Mouse (Mus musculus): ENCODE measurements around the gene AL731706.2.

DNA sequence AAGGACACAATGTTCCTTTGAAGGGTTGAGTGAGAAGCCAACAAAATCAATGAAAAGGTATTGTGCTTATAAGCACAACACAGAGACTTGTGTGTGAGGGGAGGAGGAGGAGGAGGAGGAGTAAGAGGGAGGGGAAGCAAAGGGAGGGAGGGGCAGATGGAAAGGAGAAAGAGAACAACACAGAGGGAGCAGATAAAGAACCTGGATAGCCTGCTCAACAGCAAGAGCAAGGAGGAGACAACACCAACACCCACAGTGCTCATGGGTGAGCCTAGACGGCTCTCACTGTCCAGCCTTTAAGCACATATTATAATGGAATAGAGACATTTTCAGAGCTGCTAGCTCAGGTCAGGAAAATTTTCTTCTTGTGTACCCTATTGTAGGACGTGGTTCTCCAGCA lies 23.8 kb upstream of the AL731706.2 start:
- no peak for TF ChIP-seq CTCF (conservative IDR thresholded peaks at IDR 0.05; ENCODE audit: insufficient read depth, insufficient read length, low read depth, low read length)
- TF ChIP-seq POLR2A (IDR thresholded peaks at IDR 0.05; ENCODE audit: low read depth, low read length): no peak
